Mouse (Mus musculus) kidney, postnatal 0 days (tissue): ENCODE data around the gene Fam129b. TPM values are rescaled to one million over a fixed set of nuclear protein-coding genes. Genes with fewer than 3 reads are reported as not detected.

ENCODE experiments used
- ATAC-seq: fragments of 200-750 bp; cut with Nextera tagmentation; replicated peaks from 2 replicates; pipeline ENCODE4 v1.8.0; 2017; ENCODE audit warnings: low read depth, moderate number of reproducible peaks, moderate TSS enrichment, moderate library complexity; ENCODE audit not compliant: low FRiP score
- DNase-seq: peaks from one replicate; pipeline ENCODE4 v3.0.0-alpha.2; 2016; ENCODE audit warnings: low spot score
- H3K27ac ChIP-seq: fragments of 300-500 bp; sonication (generic); 2 replicates; pipeline ENCODE4 v1.5.1; 2014; ENCODE audit warnings: mild to moderate bottlenecking
- H3K27me3 ChIP-seq: fragments of 300-500 bp; sonication (generic); 2 replicates; pipeline ENCODE4 v1.6.1; 2014; ENCODE audit warnings: low read length, mixed read lengths; ENCODE audit not compliant: insufficient read depth
- H3K36me3 ChIP-seq: fragments of 300-500 bp; sonication (generic); 2 replicates; pipeline ENCODE4 v1.6.1; 2014; ENCODE audit warnings: low read length, mixed read lengths; ENCODE audit not compliant: insufficient read depth
- H3K4me1 ChIP-seq: fragments of 300-500 bp; sonication (generic); replicated peaks from 2 replicates; pipeline ENCODE4 v1.6.1; 2014; ENCODE audit warnings: antibody characterized with exemption, low read length, mixed read lengths; ENCODE audit not compliant: insufficient read depth
- H3K4me2 ChIP-seq: fragments of 300-500 bp; sonication (generic); 2 replicates; pipeline ENCODE4 v1.6.1; 2014; ENCODE audit warnings: mild to moderate bottlenecking, low read length, moderate library complexity, mixed read lengths
- H3K4me3 ChIP-seq: fragments of 300-500 bp; sonication (generic); replicated peaks from 2 replicates; pipeline ENCODE4 v1.5.1; 2014; ENCODE audit warnings: low read depth, low read length
- H3K9ac ChIP-seq: fragments of 300-500 bp; sonication (generic); 2 replicates; pipeline ENCODE4 v1.6.1; 2014; ENCODE audit warnings: low read depth, low read length
- H3K9me3 ChIP-seq: fragments of 300-500 bp; sonication (generic); replicated peaks from 2 replicates; pipeline ENCODE4 v1.6.1; 2016; ENCODE audit warnings: low read length, inconsistent platforms, mixed read lengths
- CTCF ChIP-seq: IDR thresholded peaks from 2 replicates; pipeline ENCODE4 v1.5.1; 2016; ENCODE audit warnings: antibody characterized with exemption, low read depth, mild to moderate bottlenecking, moderate library complexity
- WGBS: fragments of 180-500 bp; shearing (Covaris S2); extraction: QIAGEN DNeasy Blood & Tissue Kit; methylation state at CpG from one replicate; pipeline ENCODE4 v1.1.7; 2014; 5-methylcytosine and 5-hydroxymethylcytosine counted together
- polyA plus RNA-seq: library from polyadenylated mRNA; unstranded; fragments of >200 nt; fragmentation: Nextera tagmentation; extraction: Ambion mirVana; gene quantifications from 2 replicates; pipeline ENCODE4 v1.2.1, GENCODE M21; 2015

Fam129b gene
- polyA plus RNA-seq, 1 experiment from 2014 or later, result 42.2 TPM

GRCm38 (mm10) chr2:32966689-32967631 is 91.0 kb downstream of the Fam129b start:
- peak overlapping the region; percentile 51 for H3K4me3 ChIP-seq
- H3K9ac ChIP-seq, result peak overlapping the region; percentile 69
- H3K9me3 ChIP-seq, result no peaks in the 10 kb centered on the region
- ATAC-seq, result peak; percentile 88
- peak; percentile 72 for TF ChIP-seq CTCF
- peaks cover 20% of the 10 kb centered on the region; the same call in 1 of the 2 replicates for H3K36me3 ChIP-seq
- H3K27me3 ChIP-seq, result no peaks in the 10 kb centered on the region
- DNase-seq, result peak; percentile 92
- WGBS, result 1% methylated on average over 55 of the region's 55 CpGs
- peak overlapping the region; percentile 96 for H3K27ac ChIP-seq
- H3K4me1 ChIP-seq, result peaks cover 5% of the 10 kb centered on the region
- peak overlapping the region; percentile 69 for H3K4me2 ChIP-seq

GRCm38 (mm10) chr2:32968024-32968614 is 92.2 kb downstream of the Fam129b start:
- Histone ChIP-seq H3K27ac (no peak overlapping the region), H3K4me3 (no peak overlapping the region), H3K9ac (no peak overlapping the region), H3K4me2 (peak overlapping the region; percentile 69), H3K4me1 (peaks cover 5% of the 10 kb centered on the region), H3K9me3 (no peaks in the 10 kb centered on the region), H3K36me3 (peaks cover 18% of the 10 kb centered on the region; the same call in 1 of the 2 replicates), H3K27me3 (no peaks in the 10 kb centered on the region)
- TF ChIP-seq CTCF, result no peak
- DNase-seq, result no peak
- WGBS, result 80% methylated on average over 9 of the region's 9 CpGs
- no peak for ATAC-seq

GRCm38 (mm10) chr2:32969326-32969725 is 93.4 kb downstream of the Fam129b start:
- Histone ChIP-seq H3K27ac (no peak overlapping the region), H3K4me2 (no peak overlapping the region), H3K4me3 (no peak overlapping the region), H3K27me3 (no peaks in the 10 kb centered on the region), H3K9ac (no peak overlapping the region), H3K4me1 (peaks cover 5% of the 10 kb centered on the region; the same call in 1 of the 2 replicates), H3K9me3 (no peaks in the 10 kb centered on the region), H3K36me3 (peaks cover 12% of the 10 kb centered on the region; the same call in 1 of the 2 replicates)
- whole genome bisulfite sequencing, result 82% methylated on average over 8 of the region's 8 CpGs
- no peak for DNase-seq
- no peak for ATAC-seq
- TF ChIP-seq CTCF, result no peak

- TF ChIP-seq CTCF, result no peak
- ATAC-seq (no peak), DNase-seq (no peak)
- Histone ChIP-seq H3K27me3 (no peaks in the 10 kb centered on the region), H3K9me3 (no peaks in the 10 kb centered on the region), H3K4me1 (peaks cover 5% of the 10 kb centered on the region; the same call in 1 of the 2 replicates), H3K4me3 (no peak overlapping the region), H3K4me2 (no peak overlapping the region), H3K27ac (no peak overlapping the region), H3K36me3 (peaks cover 15% of the 10 kb centered on the region; the same call in 1 of the 2 replicates), H3K9ac (no peak overlapping the region)
- WGBS, result 61% methylated on average over 9 of the region's 9 CpGs
Measured at GRCm38 (mm10) chr2:32971235-32971634, 95.3 kb downstream of the Fam129b start.

GRCm38 (mm10) chr2:32974216-32974615 is 98.3 kb downstream of the Fam129b start:
- DNase-seq (no peak), ATAC-seq (no peak)
- H3K27ac ChIP-seq, result no peak overlapping the region
- H3K36me3 ChIP-seq, result peaks cover 15% of the 10 kb centered on the region; the same call in 1 of the 2 replicates
- H3K9ac ChIP-seq, result no peak overlapping the region
- no peak overlapping the region for H3K4me2 ChIP-seq
- H3K27me3 ChIP-seq, result no peaks in the 10 kb centered on the region
- no peak for TF ChIP-seq CTCF
- no peaks in the 10 kb centered on the region for H3K9me3 ChIP-seq
- H3K4me1 ChIP-seq, result no peaks in the 10 kb centered on the region
- no peak overlapping the region for H3K4me3 ChIP-seq
- 93% methylated on average over 8 of the region's 8 CpGs for WGBS

Other genes with a start within 250 kb of the Fam129b start
- gene Eng, start 229.5 kb upstream of the Fam129b start, polyA plus RNA-seq, result 71.6 and 76.3 TPM in 2 replicates
- 36.1 and 36.2 TPM in 2 replicates for gene Fpgs, start 172.0 kb upstream of the Fam129b start, polyA plus RNA-seq
- 87.4 and 90.6 TPM in 2 replicates for gene Cdk9, start 163.0 kb upstream of the Fam129b start, polyA plus RNA-seq
- 31.1 and 31.3 TPM in 2 replicates for gene Sh2d3c, start 155.1 kb upstream of the Fam129b start, polyA plus RNA-seq
- gene 6330409D20Rik, start 135.1 kb upstream of the Fam129b start, polyA plus RNA-seq, result 0.11 TPM in 1 of 2 replicates, not detected in the other
- 74.9 and 79.4 TPM in 2 replicates for gene Tor2a, start 118.9 kb upstream of the Fam129b start, polyA plus RNA-seq
- gene Ttc16, start 100.5 kb upstream of the Fam129b start, polyA plus RNA-seq, result 0.13 and 0.18 TPM in 2 replicates
- gene Ptrh1, start 100.3 kb upstream of the Fam129b start, polyA plus RNA-seq, result 7.0 and 7.8 TPM in 2 replicates
- gene Cfap157, start 91.7 kb upstream of the Fam129b start, polyA plus RNA-seq, result 0.45 and 0.48 TPM in 2 replicates
- 14.3 and 14.6 TPM in 2 replicates for gene Stxbp1, start 28.9 kb upstream of the Fam129b start, polyA plus RNA-seq
- gene Rpl12, start 85.4 kb downstream of the Fam129b start, polyA plus RNA-seq, result 173 and 195 TPM in 2 replicates
- gene Lrsam1, start 85.5 kb downstream of the Fam129b start, polyA plus RNA-seq, result 8.6 and 9.0 TPM in 2 replicates
- gene Slc2a8, start 106.0 kb downstream of the Fam129b start, polyA plus RNA-seq, result 36.8 and 37.1 TPM in 2 replicates